Comparison of ENCODE assay signal across 18 mouse cellular contexts in the genomic region with DNA sequence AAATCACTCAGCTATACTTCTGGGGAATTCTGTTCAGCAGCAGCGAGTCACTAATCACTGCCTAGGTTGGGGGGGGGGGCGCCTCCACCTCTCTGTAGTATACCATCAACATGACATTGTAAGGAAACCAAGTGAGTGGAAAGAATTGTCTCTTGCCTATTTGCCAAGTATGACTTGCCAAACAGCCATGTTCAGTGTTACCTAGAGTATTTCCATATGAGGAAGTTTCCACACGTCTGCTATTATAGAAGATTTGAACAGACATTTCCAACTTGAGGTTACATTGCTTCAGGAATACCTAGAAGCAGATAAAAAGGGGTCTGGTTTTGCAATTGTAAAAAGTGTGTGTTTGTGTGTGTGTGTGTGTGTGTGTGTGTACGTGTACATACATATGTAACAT.
"Had no signal": no experiment of that assay in that cellular context is flagged by ENCODE, and none has a peak within 500 bp of the region (broad histone marks: within the 10 kb centered on the region; RNA-seq: fewer than 3 reads in every experiment).

No protein-coding gene starts in this region.

- H3K9ac ChIP-seq: liver, postnatal 0 days; lung, embryonic 15.5 days; midbrain, embryonic 13.5 days; midbrain, embryonic 15.5 days; neural tube, embryonic 12.5 days; stomach, embryonic 15.5 days had no signal

- H3K36me3 ChIP-seq: lung, embryonic 15.5 days; midbrain, embryonic 13.5 days; midbrain, embryonic 15.5 days; neural tube, embryonic 12.5 days; stomach, embryonic 15.5 days had no signal

- H3K4me2 ChIP-seq: lung, embryonic 15.5 days; midbrain, embryonic 11.5 days; midbrain, embryonic 13.5 days; midbrain, embryonic 15.5 days; neural tube, embryonic 12.5 days; stomach, embryonic 15.5 days had no signal

- H3K27ac ChIP-seq: lung, embryonic 15.5 days; macrophage; midbrain, embryonic 13.5 days; midbrain, embryonic 15.5 days; neural tube, embryonic 12.5 days; stomach, embryonic 15.5 days; stomach, postnatal 0 days had no signal

- H3K4me1 ChIP-seq: midbrain, embryonic 13.5 days; midbrain, embryonic 15.5 days; neural tube, embryonic 12.5 days; stomach, embryonic 15.5 days had no signal

- H3K9me3 ChIP-seq: lung, embryonic 15.5 days; megakaryocyte, embryonic 14.5 days; midbrain, embryonic 13.5 days; midbrain, embryonic 15.5 days; neural tube, embryonic 12.5 days; stomach, embryonic 15.5 days had no signal

- H3K4me3 ChIP-seq: lung, embryonic 15.5 days; megakaryocyte, embryonic 14.5 days; midbrain, embryonic 13.5 days; midbrain, embryonic 15.5 days; neural tube, embryonic 12.5 days; stomach, embryonic 15.5 days had no signal

- ATAC-seq: liver, postnatal 0 days; lung, postnatal 0 days; midbrain, embryonic 13.5 days; midbrain, embryonic 15.5 days had no signal

- DNase-seq: liver, postnatal 0 days; lung, adult 2 months; lung, postnatal 14 days; lung, postnatal 36 days; right cerebral cortex, postnatal 14 days; thymus, adult 2 months; thymus, postnatal 25 days; thymus, postnatal 4 days had no signal

- H3K27me3 ChIP-seq: lung, embryonic 15.5 days; midbrain, embryonic 13.5 days; midbrain, embryonic 15.5 days; neural tube, embryonic 12.5 days; stomach, embryonic 15.5 days had no signal
